Mouse (Mus musculus): ENCODE data around the gene Prg3. TPM values are rescaled to one million over a fixed set of nuclear protein-coding genes. Genes with fewer than 3 reads are reported as not detected.

Gene Prg3
- polyA plus RNA-seq (2015; fragmentation: Nextera tagmentation; extraction: Ambion mirVana): not detected in 2 replicates

GRCm38 (mm10) chr2:84987930-84988329, at the start of gene Prg3:
Gene Prg3 (plus strand): TSS chr2:84988215.
- ATAC-seq (ENCODE audit: low FRiP score, low TSS enrichment): no peak

GRCm38 (mm10) chr2:84938249-84938946, 49.6 kb upstream of the Prg3 start:
- H3K27ac ChIP-seq (ENCODE audit: low read length): peak overlapping the region; percentile 65

More at GRCm38 (mm10) chr2:84987930-84988329, at the start of gene Prg3:
- no peak within 1 kb of the TSS for H3K4me3 ChIP-seq (ENCODE audit: low read length)
- 69% methylated on average over 1 of the region's 1 CpGs for WGBS
- H3K9me3 ChIP-seq (ENCODE audit: low read length): no peaks in the 10 kb centered on the region
- H3K27ac ChIP-seq (ENCODE audit: low read length): no peak within 1 kb of the TSS
- H3K4me2 ChIP-seq (replicated peaks; ENCODE audit: low read depth, low read length): no peak within 1 kb of the TSS
- no peaks in the 10 kb centered on the region for H3K36me3 ChIP-seq (ENCODE audit: insufficient read depth, low read length)
- H3K4me1 ChIP-seq (ENCODE audit: insufficient read depth, low read length): no peaks in the 10 kb centered on the region
- H3K9ac ChIP-seq (replicated peaks; ENCODE audit: low read length): no peak within 1 kb of the TSS
- H3K27me3 ChIP-seq (ENCODE audit: insufficient read depth, low read length): no peaks in the 10 kb centered on the region

GRCm38 (mm10) chr2:84939306-84939705, 48.7 kb upstream of the Prg3 start:
- no peak overlapping the region for H3K4me3 ChIP-seq (ENCODE audit: low read length)
- no peak overlapping the region for H3K9ac ChIP-seq (replicated peaks; ENCODE audit: low read length)
- no peak overlapping the region for H3K27ac ChIP-seq (ENCODE audit: low read length)
- H3K9me3 ChIP-seq (ENCODE audit: low read length): no peaks in the 10 kb centered on the region
- H3K36me3 ChIP-seq (ENCODE audit: insufficient read depth, low read length): peaks cover 2% of the 10 kb centered on the region
- peaks cover 19% of the 10 kb centered on the region for H3K4me1 ChIP-seq (ENCODE audit: insufficient read depth, low read length)
- no peak for ATAC-seq (ENCODE audit: low FRiP score, low TSS enrichment)
- no peak overlapping the region for H3K4me2 ChIP-seq (replicated peaks; ENCODE audit: low read depth, low read length)
- H3K27me3 ChIP-seq (ENCODE audit: insufficient read depth, low read length): no peaks in the 10 kb centered on the region
- 98% methylated on average over 3 of the region's 3 CpGs for whole genome bisulfite sequencing

More at GRCm38 (mm10) chr2:84938249-84938946, 49.6 kb upstream of the Prg3 start:
- Histone ChIP-seq H3K4me2 (replicated peaks; ENCODE audit: low read depth, low read length) (peak overlapping the region; percentile 72), H3K36me3 (ENCODE audit: insufficient read depth, low read length) (no peaks in the 10 kb centered on the region), H3K4me3 (ENCODE audit: low read length) (peak overlapping the region; percentile 59), H3K9me3 (ENCODE audit: low read length) (no peaks in the 10 kb centered on the region), H3K9ac (replicated peaks; ENCODE audit: low read length) (peak overlapping the region; percentile 78; the same call in 1 of the 2 replicates), H3K4me1 (ENCODE audit: insufficient read depth, low read length) (peaks cover 19% of the 10 kb centered on the region), H3K27me3 (ENCODE audit: insufficient read depth, low read length) (no peaks in the 10 kb centered on the region)
- 65% methylated on average over 5 of the region's 5 CpGs for WGBS
- peak; percentile 33; the same call in 1 of the 2 replicates for ATAC-seq (ENCODE audit: low FRiP score, low TSS enrichment)

- peaks cover 19% of the 10 kb centered on the region for H3K4me1 ChIP-seq (ENCODE audit: insufficient read depth, low read length)
Measured at GRCm38 (mm10) chr2:84939711-84940110, 48.3 kb upstream of the Prg3 start.

GRCm38 (mm10) chr2:84941332-84941731, 46.7 kb upstream of the Prg3 start:
- Histone ChIP-seq H3K9ac (replicated peaks; ENCODE audit: low read length) (no peak overlapping the region), H3K4me1 (ENCODE audit: insufficient read depth, low read length) (peaks cover 19% of the 10 kb centered on the region), H3K27ac (ENCODE audit: low read length) (no peak overlapping the region), H3K27me3 (ENCODE audit: insufficient read depth, low read length) (no peaks in the 10 kb centered on the region), H3K4me3 (ENCODE audit: low read length) (no peak overlapping the region), H3K4me2 (replicated peaks; ENCODE audit: low read depth, low read length) (no peak overlapping the region), H3K9me3 (ENCODE audit: low read length) (no peaks in the 10 kb centered on the region), H3K36me3 (ENCODE audit: insufficient read depth, low read length) (peaks cover 12% of the 10 kb centered on the region)
- WGBS: 66% methylated on average over 2 of the region's 2 CpGs
- ATAC-seq (ENCODE audit: low FRiP score, low TSS enrichment): no peak

More at GRCm38 (mm10) chr2:84939711-84940110, 48.3 kb upstream of the Prg3 start:
- 90% methylated on average over 6 of the region's 6 CpGs for WGBS
- H3K27ac ChIP-seq (ENCODE audit: low read length): no peak overlapping the region
- no peak overlapping the region for H3K4me3 ChIP-seq (ENCODE audit: low read length)
- no peak for ATAC-seq (ENCODE audit: low FRiP score, low TSS enrichment)
- H3K9ac ChIP-seq (replicated peaks; ENCODE audit: low read length): no peak overlapping the region
- no peaks in the 10 kb centered on the region for H3K9me3 ChIP-seq (ENCODE audit: low read length)
- peaks cover 6% of the 10 kb centered on the region for H3K36me3 ChIP-seq (ENCODE audit: insufficient read depth, low read length)
- H3K4me2 ChIP-seq (replicated peaks; ENCODE audit: low read depth, low read length): no peak overlapping the region
- no peaks in the 10 kb centered on the region for H3K27me3 ChIP-seq (ENCODE audit: insufficient read depth, low read length)

GRCm38 (mm10) chr2:84941795-84942194, 46.2 kb upstream of the Prg3 start:
- no peak overlapping the region for H3K4me3 ChIP-seq (ENCODE audit: low read length)
- H3K9me3 ChIP-seq (ENCODE audit: low read length): no peaks in the 10 kb centered on the region
- peaks cover 19% of the 10 kb centered on the region for H3K4me1 ChIP-seq (ENCODE audit: insufficient read depth, low read length)
- H3K9ac ChIP-seq (replicated peaks; ENCODE audit: low read length): no peak overlapping the region
- 93% methylated on average over 4 of the region's 4 CpGs for WGBS
- no peaks in the 10 kb centered on the region for H3K27me3 ChIP-seq (ENCODE audit: insufficient read depth, low read length)
- H3K36me3 ChIP-seq (ENCODE audit: insufficient read depth, low read length): peaks cover 16% of the 10 kb centered on the region
- no peak overlapping the region for H3K4me2 ChIP-seq (replicated peaks; ENCODE audit: low read depth, low read length)
- no peak overlapping the region for H3K27ac ChIP-seq (ENCODE audit: low read length)
- ATAC-seq (ENCODE audit: low FRiP score, low TSS enrichment): no peak

GRCm38 (mm10) chr2:84947154-84947771, 40.8 kb upstream of the Prg3 start:
- H3K27ac ChIP-seq (ENCODE audit: low read length): no peak overlapping the region
- no peak overlapping the region for H3K4me2 ChIP-seq (replicated peaks; ENCODE audit: low read depth, low read length)
- H3K27me3 ChIP-seq (ENCODE audit: insufficient read depth, low read length): no peaks in the 10 kb centered on the region
- peaks cover 51% of the 10 kb centered on the region for H3K36me3 ChIP-seq (ENCODE audit: insufficient read depth, low read length)
- H3K9me3 ChIP-seq (ENCODE audit: low read length): no peaks in the 10 kb centered on the region
- H3K4me1 ChIP-seq (ENCODE audit: insufficient read depth, low read length): no peaks in the 10 kb centered on the region
- H3K4me3 ChIP-seq (ENCODE audit: low read length): no peak overlapping the region
- 82% methylated on average over 3 of the region's 3 CpGs for WGBS
- no peak overlapping the region for H3K9ac ChIP-seq (replicated peaks; ENCODE audit: low read length)
- no peak for ATAC-seq (ENCODE audit: low FRiP score, low TSS enrichment)

GRCm38 (mm10) chr2:84948252-84948651, 39.8 kb upstream of the Prg3 start:
- Histone ChIP-seq H3K4me1 (ENCODE audit: insufficient read depth, low read length) (no peaks in the 10 kb centered on the region), H3K9ac (replicated peaks; ENCODE audit: low read length) (no peak overlapping the region), H3K27ac (ENCODE audit: low read length) (no peak overlapping the region), H3K9me3 (ENCODE audit: low read length) (no peaks in the 10 kb centered on the region), H3K4me2 (replicated peaks; ENCODE audit: low read depth, low read length) (no peak overlapping the region), H3K27me3 (ENCODE audit: insufficient read depth, low read length) (no peaks in the 10 kb centered on the region), H3K36me3 (ENCODE audit: insufficient read depth, low read length) (peaks cover 54% of the 10 kb centered on the region), H3K4me3 (ENCODE audit: low read length) (no peak overlapping the region)
- 90% methylated on average over 7 of the region's 7 CpGs for WGBS
- ATAC-seq (ENCODE audit: low FRiP score, low TSS enrichment): no peak

- no peaks in the 10 kb centered on the region for H3K4me1 ChIP-seq (ENCODE audit: insufficient read depth, low read length)
- no peak overlapping the region for H3K27ac ChIP-seq (ENCODE audit: low read length)
- H3K4me2 ChIP-seq (replicated peaks; ENCODE audit: low read depth, low read length): no peak overlapping the region
- no peaks in the 10 kb centered on the region for H3K9me3 ChIP-seq (ENCODE audit: low read length)
- no peak for ATAC-seq (ENCODE audit: low FRiP score, low TSS enrichment)
- H3K4me3 ChIP-seq (ENCODE audit: low read length): no peak overlapping the region
- WGBS: 91% methylated on average over 2 of the region's 2 CpGs
- no peak overlapping the region for H3K9ac ChIP-seq (replicated peaks; ENCODE audit: low read length)
- peaks cover 58% of the 10 kb centered on the region for H3K36me3 ChIP-seq (ENCODE audit: insufficient read depth, low read length)
- H3K27me3 ChIP-seq (ENCODE audit: insufficient read depth, low read length): no peaks in the 10 kb centered on the region
Measured at GRCm38 (mm10) chr2:84948721-84949120, 39.3 kb upstream of the Prg3 start.

- WGBS: 92% methylated on average over 8 of the region's 8 CpGs
- no peak overlapping the region for H3K9ac ChIP-seq (replicated peaks; ENCODE audit: low read length)
- no peak for ATAC-seq (ENCODE audit: low FRiP score, low TSS enrichment)
- no peak overlapping the region for H3K4me2 ChIP-seq (replicated peaks; ENCODE audit: low read depth, low read length)
- no peak overlapping the region for H3K4me3 ChIP-seq (ENCODE audit: low read length)
- peaks cover 65% of the 10 kb centered on the region for H3K36me3 ChIP-seq (ENCODE audit: insufficient read depth, low read length)
- H3K4me1 ChIP-seq (ENCODE audit: insufficient read depth, low read length): no peaks in the 10 kb centered on the region
- no peaks in the 10 kb centered on the region for H3K9me3 ChIP-seq (ENCODE audit: low read length)
- H3K27ac ChIP-seq (ENCODE audit: low read length): no peak overlapping the region
- H3K27me3 ChIP-seq (ENCODE audit: insufficient read depth, low read length): no peaks in the 10 kb centered on the region
Measured at GRCm38 (mm10) chr2:84951027-84951426, 37.0 kb upstream of the Prg3 start.

Data from kidney, embryonic 16.5 days (tissue).